Mouse (Mus musculus) liver, postnatal 0 days (tissue): ENCODE measurements around the gene Dnajc27.

Experiments
- CTCF ChIP-seq: sonication (generic); IDR thresholded peaks from 2 replicates; pipeline ENCODE4 v1.5.1; 2016; ENCODE audit warnings: antibody characterized with exemption, low read depth
- EP300 ChIP-seq: IDR thresholded peaks from 2 replicates; pipeline ENCODE4 v1.6.1; 2016; ENCODE audit warnings: antibody characterized with exemption, low read depth, mild to moderate bottlenecking

- no peak for TF ChIP-seq CTCF
- no peak for TF ChIP-seq EP300
Measured at GRCm38 (mm10) chr12:4075407-4075806, 7.0 kb upstream of the Dnajc27 start.
